Mouse (Mus musculus): ENCODE data around the gene Gm5930. TPM values are rescaled to one million over a fixed set of nuclear protein-coding genes. Genes with fewer than 3 reads are reported as not detected.
"Not testable (repeated sequence)": the region's sequence is repeated elsewhere in the genome, so short reads cannot be mapped to it uniquely, and the experiment has no call there.

Gm5930 gene
- not detected for total RNA-seq (2021)

DNA sequence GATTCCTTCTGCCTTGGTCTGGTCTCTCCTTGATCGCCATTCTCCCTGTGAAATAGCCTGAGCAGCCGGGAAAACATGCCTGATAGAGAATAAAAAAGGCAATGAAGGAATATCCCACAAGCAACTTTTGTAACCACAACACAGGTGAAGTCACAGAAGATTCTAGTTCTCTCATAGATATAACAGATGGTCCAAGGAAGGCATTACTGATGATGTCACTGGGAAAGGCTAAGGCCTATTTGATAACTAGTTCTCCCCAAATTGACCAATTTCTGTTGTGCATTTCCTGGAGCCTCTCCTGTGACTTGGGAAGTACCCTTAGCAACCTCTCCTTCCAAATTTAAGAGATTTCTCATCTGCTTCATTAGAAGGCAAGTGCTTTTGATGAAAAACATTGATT, at the start of gene Gm5930:
Gene Gm5930 (minus strand): TSS at position 101 of the 400 bp plus-strand sequence.
- intact Hi-C loops (cut with DNase I); DNase-seq (ENCODE audit: low spot score): not testable (repeated sequence)

GRCm38 (mm10) chr14:44384233-44384632, 45.8 kb upstream of the Gm5930 start:
- intact Hi-C loops (cut with DNase I); DNase-seq (ENCODE audit: low spot score): not testable (repeated sequence)

GRCm38 (mm10) chr14:44365057-44365456, 26.7 kb upstream of the Gm5930 start, which contains the start of gene Gm8229:
Gm8229 (plus strand) TSS chr14:44365357.
- DNase-seq (ENCODE audit: low spot score); intact Hi-C loops (cut with DNase I): not testable (repeated sequence)

DNA sequence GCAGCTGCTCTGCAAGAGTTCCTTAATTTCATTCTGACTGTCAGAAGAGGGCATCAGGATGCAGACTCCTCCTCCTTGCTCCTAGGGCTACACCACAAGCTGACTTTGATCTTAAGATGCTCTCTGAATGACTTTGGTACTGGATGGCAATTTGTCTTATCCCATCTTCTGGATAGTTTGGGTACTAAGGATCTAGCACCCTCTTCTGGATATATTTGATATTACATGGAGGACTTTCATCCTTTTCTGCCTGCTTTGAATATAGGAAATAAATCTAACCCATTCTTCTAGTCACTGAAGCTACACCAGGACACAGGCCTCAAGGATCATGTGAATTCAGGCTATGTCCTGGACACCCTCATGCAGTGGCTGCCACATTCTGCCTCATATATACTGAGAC, 23.9 kb upstream of the Gm5930 start:
- intact Hi-C loops (cut with DNase I); DNase-seq (ENCODE audit: low spot score): not testable (repeated sequence)

- intact Hi-C loops (cut with DNase I); DNase-seq (ENCODE audit: low spot score): not testable (repeated sequence)
Measured at GRCm38 (mm10) chr14:44361416-44361815, 23.0 kb upstream of the Gm5930 start.

GRCm38 (mm10) chr14:44312049-44312448, 26.3 kb downstream of the Gm5930 start:
- DNase-seq (ENCODE audit: low spot score); intact Hi-C loops (cut with DNase I): not testable (repeated sequence)

DNA sequence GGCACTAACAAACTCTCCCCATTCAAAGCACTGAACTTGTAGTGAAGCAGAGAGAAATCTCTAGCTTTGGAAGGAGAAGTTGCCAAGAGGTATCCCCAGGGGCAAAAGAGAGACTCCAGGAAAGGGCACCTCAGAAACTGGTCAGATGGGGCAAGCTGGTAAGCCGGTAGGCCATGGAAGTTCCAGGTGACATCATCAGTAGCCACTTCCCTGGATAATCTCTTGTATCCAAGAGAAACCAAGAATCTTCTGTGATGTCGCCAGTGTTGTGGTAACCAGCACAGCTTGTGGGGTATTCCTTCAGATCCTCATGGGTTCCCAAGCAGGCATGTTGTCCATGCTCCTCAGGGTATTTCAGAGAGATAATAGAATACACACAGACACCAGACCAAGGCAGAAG, 53.1 kb downstream of the Gm5930 start, which contains the start of gene Gm8220:
Gene Gm8220 (plus strand): TSS at position 301 of the 400 bp plus-strand sequence.
- DNase-seq (ENCODE audit: low spot score); intact Hi-C loops (cut with DNase I): not testable (repeated sequence)

Other genes starting within 250 kb of the Gm5930 start
- under 1 TPM; 0.39 to 0.62 TPM for gene Ear2, start 235.9 kb downstream of the Gm5930 start, total RNA-seq (2021)
- gene Gm3327, start 214.7 kb downstream of the Gm5930 start, total RNA-seq (2021) = not detected
- gene Gm8212, start 140.9 kb downstream of the Gm5930 start, total RNA-seq (2021) = not detected
- gene 4930503E14Rik, start 125.3 kb downstream of the Gm5930 start, total RNA-seq (2021) = not detected
- gene Gm8220, start 53.0 kb downstream of the Gm5930 start, total RNA-seq (2021) = not detected
- not detected for gene Gm8229, start 26.8 kb upstream of the Gm5930 start, total RNA-seq (2021)
- not detected for gene Gm3371, start 72.1 kb upstream of the Gm5930 start, total RNA-seq (2021)
- not detected for gene Gm8232, start 95.1 kb upstream of the Gm5930 start, total RNA-seq (2021)
- gene BC061237, start 153.9 kb upstream of the Gm5930 start, total RNA-seq (2021) = not detected
- gene Gm17093, start 179.7 kb upstream of the Gm5930 start, total RNA-seq (2021) = not detected
- gene Gm8247, start 244.6 kb upstream of the Gm5930 start, total RNA-seq (2021) = not detected